Mouse (Mus musculus): ENCODE measurements around the gene Ptdss2. TPM values are rescaled to one million over a fixed set of nuclear protein-coding genes. Genes with fewer than 3 reads are reported as not detected.

The Ptdss2 gene
- polyA plus RNA-seq, 1 experiment from 2014 or later: 86.2 TPM

DNA sequence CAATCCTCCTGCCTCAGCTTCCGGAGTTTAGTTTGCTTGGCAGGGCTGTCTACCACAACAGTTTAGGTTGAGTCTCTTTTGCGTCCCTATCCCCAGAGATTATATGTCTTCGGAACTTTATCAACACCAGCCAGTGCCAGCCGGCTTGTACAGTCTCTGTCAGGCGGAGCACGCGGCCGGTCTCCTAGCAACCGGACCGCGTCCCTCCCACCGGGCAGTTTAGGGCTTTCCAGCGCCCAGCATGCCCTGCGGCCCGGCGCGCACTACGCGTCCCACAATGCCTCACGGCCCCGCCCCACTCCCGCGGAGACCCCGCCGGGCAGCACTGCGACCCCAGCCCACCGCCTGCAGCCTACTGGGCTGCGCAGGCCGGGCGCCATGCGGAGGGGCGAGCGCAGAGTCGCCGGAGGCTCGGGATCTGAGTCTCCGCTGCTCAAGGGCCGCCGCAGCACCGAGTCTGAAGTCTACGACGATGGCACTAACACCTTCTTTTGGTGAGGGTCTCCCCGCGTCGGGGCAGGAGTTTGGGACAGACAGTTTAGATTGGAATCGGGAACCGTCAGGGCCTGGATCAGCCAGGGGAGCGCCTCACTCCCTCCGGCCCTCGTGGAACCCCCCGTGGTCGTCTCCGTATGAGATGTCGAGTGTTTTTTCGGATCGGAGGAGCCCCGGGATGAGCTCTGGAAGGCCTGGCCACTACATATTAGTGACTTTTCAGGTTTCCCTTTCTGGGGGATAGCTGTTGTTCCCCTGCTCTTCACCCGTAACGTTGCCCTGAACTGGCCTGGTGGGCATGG lies 9.0 kb downstream of the Ptdss2 start:
- Histone ChIP-seq H3K4me1 (peaks cover 21% of the 10 kb centered on the region), H3K27ac (peak overlapping the region; percentile 69), H3K9me3 (no peaks in the 10 kb centered on the region), H3K36me3 (replicated peaks) (0 out of 2 replicates have a peak, but pooled peaks cover under 1% of the 10 kb centered on the region), H3K27me3 (replicated peaks) (no peaks in the 10 kb centered on the region), H3K4me3 (peak overlapping the region; percentile 68), H3K4me2 (peak overlapping the region; percentile 77), H3K9ac (peak overlapping the region; percentile 74)
- ATAC-seq (replicated peaks): peak; percentile 99
- under 1% methylated on average over 59 of the region's 59 CpGs for WGBS

GRCm38 (mm10) chr7:141131904-141132755 lies 9.9 kb downstream of the Ptdss2 start:
- H3K9me3 ChIP-seq: no peaks in the 10 kb centered on the region
- WGBS: 62% methylated on average over 12 of the region's 12 CpGs
- peak overlapping the region; percentile 77 for H3K4me2 ChIP-seq
- no peak overlapping the region for H3K27ac ChIP-seq
- peaks cover 21% of the 10 kb centered on the region for H3K4me1 ChIP-seq
- no peaks in the 10 kb centered on the region for H3K27me3 ChIP-seq (replicated peaks)
- no peak for ATAC-seq (replicated peaks)
- peaks cover 8% of the 10 kb centered on the region; the same call in 1 of the 2 replicates for H3K36me3 ChIP-seq (replicated peaks)
- H3K4me3 ChIP-seq: peak overlapping the region; percentile 68
- H3K9ac ChIP-seq: peak overlapping the region; percentile 74

DNA sequence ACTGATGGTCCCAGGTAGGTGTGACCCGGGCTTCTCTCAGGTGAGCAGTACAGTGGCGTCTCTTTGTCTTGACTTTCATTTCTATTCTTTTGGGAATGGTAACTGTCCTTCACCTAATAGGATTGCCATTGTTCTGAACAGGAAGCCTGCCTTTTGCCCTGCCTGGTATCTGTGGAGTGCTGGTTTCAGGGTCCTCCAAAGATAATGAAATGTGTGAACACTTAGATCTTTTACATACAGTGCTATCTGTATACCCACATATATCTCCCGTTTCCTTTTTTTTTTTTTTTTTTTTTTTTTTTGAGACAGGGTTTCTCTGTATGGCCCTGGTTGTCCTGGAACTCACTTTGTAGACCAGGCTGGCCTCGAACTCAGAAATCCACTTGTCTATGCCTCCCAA lies 19.1 kb downstream of the Ptdss2 start:
- Histone ChIP-seq H3K9me3 (no peaks in the 10 kb centered on the region), H3K4me1 (no peaks in the 10 kb centered on the region), H3K4me2 (no peak overlapping the region), H3K36me3 (replicated peaks) (peaks cover 15% of the 10 kb centered on the region; the same call in 1 of the 2 replicates), H3K9ac (no peak overlapping the region), H3K27ac (no peak overlapping the region), H3K27me3 (replicated peaks) (no peaks in the 10 kb centered on the region), H3K4me3 (no peak overlapping the region)
- WGBS: 95% methylated on average over 4 of the region's 4 CpGs
- no peak for ATAC-seq (replicated peaks)

GRCm38 (mm10) chr7:141143112-141143511 lies 20.9 kb downstream of the Ptdss2 start:
- WGBS: 53% methylated on average over 5 of the region's 5 CpGs
- ATAC-seq (replicated peaks): no peak
- no peak overlapping the region for H3K4me3 ChIP-seq
- H3K36me3 ChIP-seq (replicated peaks): peaks cover 12% of the 10 kb centered on the region; the same call in 1 of the 2 replicates
- H3K27ac ChIP-seq: no peak overlapping the region
- no peak overlapping the region for H3K4me2 ChIP-seq
- H3K9me3 ChIP-seq: no peaks in the 10 kb centered on the region
- H3K27me3 ChIP-seq (replicated peaks): no peaks in the 10 kb centered on the region
- H3K4me1 ChIP-seq: no peaks in the 10 kb centered on the region
- H3K9ac ChIP-seq: no peak overlapping the region

- no peak overlapping the region for H3K9ac ChIP-seq
- H3K36me3 ChIP-seq (replicated peaks): peaks cover 7% of the 10 kb centered on the region; the same call in 1 of the 2 replicates
- no peaks in the 10 kb centered on the region for H3K27me3 ChIP-seq (replicated peaks)
- no peaks in the 10 kb centered on the region for H3K4me1 ChIP-seq
- WGBS: 82% methylated on average over 2 of the region's 2 CpGs
- H3K4me2 ChIP-seq: no peak overlapping the region
- no peak overlapping the region for H3K4me3 ChIP-seq
- H3K9me3 ChIP-seq: no peaks in the 10 kb centered on the region
- ATAC-seq (replicated peaks): no peak
- no peak overlapping the region for H3K27ac ChIP-seq
Measured at GRCm38 (mm10) chr7:141143861-141144260, 21.7 kb downstream of the Ptdss2 start.

- 94% methylated on average over 3 of the region's 3 CpGs for WGBS
- no peak for ATAC-seq (replicated peaks)
- no peak overlapping the region for H3K27ac ChIP-seq
- no peaks in the 10 kb centered on the region for H3K4me1 ChIP-seq
- H3K9ac ChIP-seq: no peak overlapping the region
- 0 out of 2 replicates have a peak, but pooled peaks cover 7% of the 10 kb centered on the region for H3K36me3 ChIP-seq (replicated peaks)
- H3K4me3 ChIP-seq: no peak overlapping the region
- H3K4me2 ChIP-seq: no peak overlapping the region
- no peaks in the 10 kb centered on the region for H3K27me3 ChIP-seq (replicated peaks)
- H3K9me3 ChIP-seq: no peaks in the 10 kb centered on the region
Measured at GRCm38 (mm10) chr7:141144650-141145049, 22.5 kb downstream of the Ptdss2 start.

GRCm38 (mm10) chr7:141145403-141145802 lies 23.2 kb downstream of the Ptdss2 start:
- Histone ChIP-seq H3K4me3 (no peak overlapping the region), H3K4me1 (no peaks in the 10 kb centered on the region), H3K4me2 (no peak overlapping the region), H3K36me3 (replicated peaks) (0 out of 2 replicates have a peak, but pooled peaks cover 7% of the 10 kb centered on the region), H3K27me3 (replicated peaks) (no peaks in the 10 kb centered on the region), H3K9ac (no peak overlapping the region), H3K9me3 (no peaks in the 10 kb centered on the region), H3K27ac (no peak overlapping the region)
- WGBS: 82% methylated on average over 1 of the region's 1 CpGs
- ATAC-seq (replicated peaks): no peak

DNA sequence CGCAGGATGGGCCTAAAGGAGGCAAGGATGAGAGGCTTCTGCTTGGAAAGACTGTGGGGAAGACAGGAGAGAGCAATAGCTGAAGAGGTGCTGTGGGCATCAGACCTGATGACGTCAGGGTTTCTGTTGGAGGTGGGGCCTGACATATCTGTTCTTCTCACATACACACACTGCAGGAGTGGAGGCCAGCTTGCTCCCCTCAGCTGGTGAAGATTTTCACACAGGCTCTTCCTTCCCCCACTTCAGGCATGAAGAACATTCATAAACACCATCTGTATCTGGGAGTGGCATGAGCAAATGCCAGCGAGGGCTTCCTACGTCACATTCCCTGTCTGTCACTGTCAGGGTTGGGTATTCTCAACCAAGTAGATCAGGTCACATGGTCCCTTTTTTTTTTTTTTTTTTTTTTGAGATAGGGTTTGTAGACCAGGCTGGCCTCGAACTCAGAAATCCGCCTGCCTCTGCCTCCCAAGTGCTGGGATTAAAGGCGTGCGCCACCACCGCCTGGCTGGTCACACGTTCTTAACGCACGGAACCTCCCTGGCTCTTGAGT lies 23.9 kb downstream of the Ptdss2 start:
- Histone ChIP-seq H3K4me1 (no peaks in the 10 kb centered on the region), H3K36me3 (replicated peaks) (0 out of 2 replicates have a peak, but pooled peaks cover 7% of the 10 kb centered on the region), H3K9ac (no peak overlapping the region), H3K4me2 (no peak overlapping the region), H3K27ac (no peak overlapping the region), H3K27me3 (replicated peaks) (no peaks in the 10 kb centered on the region), H3K4me3 (no peak overlapping the region), H3K9me3 (no peaks in the 10 kb centered on the region)
- 91% methylated on average over 12 of the region's 12 CpGs for WGBS
- ATAC-seq (replicated peaks): no peak

GRCm38 (mm10) chr7:141147044-141147443 lies 24.9 kb downstream of the Ptdss2 start:
- no peaks in the 10 kb centered on the region for H3K4me1 ChIP-seq
- H3K27me3 ChIP-seq (replicated peaks): no peaks in the 10 kb centered on the region
- H3K9me3 ChIP-seq: no peaks in the 10 kb centered on the region
- no peak for ATAC-seq (replicated peaks)
- H3K36me3 ChIP-seq (replicated peaks): peaks cover 7% of the 10 kb centered on the region; the same call in 1 of the 2 replicates
- H3K27ac ChIP-seq: no peak overlapping the region
- H3K9ac ChIP-seq: no peak overlapping the region
- no peak overlapping the region for H3K4me3 ChIP-seq
- WGBS: 74% methylated on average over 6 of the region's 6 CpGs
- H3K4me2 ChIP-seq: no peak overlapping the region

GRCm38 (mm10) chr7:141148639-141149038 lies 26.5 kb downstream of the Ptdss2 start:
- no peaks in the 10 kb centered on the region for H3K4me1 ChIP-seq
- H3K9ac ChIP-seq: no peak overlapping the region
- no peak overlapping the region for H3K4me2 ChIP-seq
- H3K27me3 ChIP-seq (replicated peaks): no peaks in the 10 kb centered on the region
- ATAC-seq (replicated peaks): no peak
- H3K4me3 ChIP-seq: no peak overlapping the region
- H3K36me3 ChIP-seq (replicated peaks): peaks cover 7% of the 10 kb centered on the region; the same call in 1 of the 2 replicates
- no peaks in the 10 kb centered on the region for H3K9me3 ChIP-seq
- 85% methylated on average over 4 of the region's 4 CpGs for WGBS
- no peak overlapping the region for H3K27ac ChIP-seq

DNA sequence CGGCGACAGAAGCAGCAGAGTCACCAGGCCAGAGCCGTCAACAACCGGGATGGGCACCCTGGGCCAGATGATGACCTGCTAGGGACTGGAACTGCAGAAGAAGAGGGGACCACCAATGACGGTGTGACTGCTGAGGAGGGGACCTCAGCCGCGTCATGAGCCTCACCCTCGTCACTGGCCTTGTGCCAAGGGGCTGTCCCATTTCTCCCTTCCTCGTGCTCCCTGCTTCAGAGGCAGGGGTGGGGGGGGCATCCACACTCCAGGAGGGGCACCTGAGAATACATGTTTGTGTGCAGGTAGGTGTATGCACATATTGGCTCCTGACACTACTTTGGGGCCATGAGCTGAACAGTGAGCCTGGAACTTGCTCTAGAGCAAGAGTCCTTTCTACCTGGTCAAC lies 33.2 kb downstream of the Ptdss2 start:
- no peak overlapping the region for H3K27ac ChIP-seq
- H3K4me2 ChIP-seq: no peak overlapping the region
- H3K36me3 ChIP-seq (replicated peaks): peaks cover 10% of the 10 kb centered on the region; the same call in 1 of the 2 replicates
- no peak overlapping the region for H3K9ac ChIP-seq
- H3K27me3 ChIP-seq (replicated peaks): no peaks in the 10 kb centered on the region
- no peak for ATAC-seq (replicated peaks)
- no peaks in the 10 kb centered on the region for H3K9me3 ChIP-seq
- WGBS: 87% methylated on average over 9 of the region's 9 CpGs
- no peaks in the 10 kb centered on the region for H3K4me1 ChIP-seq
- no peak overlapping the region for H3K4me3 ChIP-seq

DNA sequence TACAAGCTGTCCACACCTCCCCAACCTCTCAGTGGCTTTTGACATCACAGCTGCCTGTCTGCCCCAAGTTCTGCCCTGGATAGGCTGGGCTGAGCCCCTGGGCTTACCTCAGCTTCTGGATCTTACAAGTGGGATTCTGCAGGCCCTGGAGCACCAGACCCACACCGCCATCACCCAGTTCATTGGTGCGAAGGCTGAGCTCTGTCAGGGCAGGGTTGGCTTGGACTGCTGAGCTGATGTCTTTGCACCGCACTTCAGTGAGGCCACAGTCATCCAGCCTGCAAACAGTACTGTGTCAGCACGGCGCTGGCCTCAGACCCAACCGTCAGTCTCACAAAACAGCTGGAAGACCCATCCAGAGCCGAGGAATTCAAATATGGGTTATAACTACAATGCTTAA lies 42.2 kb downstream of the Ptdss2 start:
- no peak overlapping the region for H3K4me3 ChIP-seq
- H3K9ac ChIP-seq: no peak overlapping the region
- H3K9me3 ChIP-seq: no peaks in the 10 kb centered on the region
- peaks cover 10% of the 10 kb centered on the region for H3K4me1 ChIP-seq
- peaks cover 4% of the 10 kb centered on the region; the same call in 1 of the 2 replicates for H3K36me3 ChIP-seq (replicated peaks)
- H3K4me2 ChIP-seq: no peak overlapping the region
- H3K27ac ChIP-seq: no peak overlapping the region
- no peaks in the 10 kb centered on the region for H3K27me3 ChIP-seq (replicated peaks)
- WGBS: 95% methylated on average over 7 of the region's 7 CpGs
- no peak for ATAC-seq (replicated peaks)
